27 mouse cellular contexts compared by ENCODE assay signal in genomic region chr13:98683412-98683811, GRCm38 (mm10). TPM values are rescaled to one million over a fixed set of nuclear protein-coding genes. Genes with fewer than 3 reads are reported as not detected.
DNase-seq lines count a peak whose midpoint lies in the region; ATAC-seq lines count a peak whose summit lies in the region.
"Had no signal": no experiment of that assay in that cellular context is flagged by ENCODE, and none has a peak within 500 bp of the region (broad histone marks: within the 10 kb centered on the region; RNA-seq: fewer than 3 reads in every experiment).

No protein-coding gene starts in this region.

- WGBS in heart, embryonic 11.5 days (ENCODE audit: insufficient replicate concordance), result 83% methylated on average over 2 of the region's 2 CpGs
- WGBS in kidney, embryonic 15.5 days, result 82% methylated on average over 2 of the region's 2 CpGs
- WGBS in kidney, embryonic 14.5 days, result 81% methylated on average over 2 of the region's 2 CpGs

- peak; percentile 34 for DNase-seq in heart, adult 11 months
- no peak for DNase-seq in liver
- DNase-seq: adrenal gland, adult 2 months; adrenal gland, postnatal 10 days; adrenal gland, postnatal 25 days; cerebellum, adult 11-12 months; cerebellum, adult 2 months; cerebellum, adult 9-10 months; cerebellum, postnatal 10 days; cerebellum, postnatal 25 days had no signal

- H3K27me3 ChIP-seq in heart, embryonic 11.5 days (ENCODE audit: control insufficient read depth, insufficient read depth, low read length), result no peaks in the 10 kb centered on the region
- no peaks in the 10 kb centered on the region for H3K27me3 ChIP-seq in kidney, embryonic 15.5 days
- no peaks in the 10 kb centered on the region for H3K27me3 ChIP-seq in kidney, embryonic 14.5 days (ENCODE audit: control insufficient read depth, insufficient read depth, low read length)
- H3K27me3 ChIP-seq: embryonic facial prominence, embryonic 12.5 days; forebrain, embryonic 12.5 days had no signal

- no peak overlapping the region for H3K4me2 ChIP-seq in heart, embryonic 11.5 days
- no peak overlapping the region for H3K4me2 ChIP-seq in kidney, embryonic 15.5 days
- H3K4me2 ChIP-seq in kidney, embryonic 14.5 days (replicated peaks; ENCODE audit: low read depth, low read length), result no peak overlapping the region
- H3K4me2 ChIP-seq: embryonic facial prominence, embryonic 12.5 days; forebrain, embryonic 12.5 days had no signal

- no peak overlapping the region for H3K4me3 ChIP-seq in heart, embryonic 11.5 days (ENCODE audit: low read depth, low read length)
- no peak overlapping the region for H3K4me3 ChIP-seq in kidney, embryonic 15.5 days (replicated peaks)
- H3K4me3 ChIP-seq in kidney, embryonic 14.5 days (ENCODE audit: low read length), result no peak overlapping the region
- H3K4me3 ChIP-seq: embryonic facial prominence, embryonic 10.5 days; embryonic facial prominence, embryonic 12.5 days; erythroblast, embryonic 14.5 days; forebrain, embryonic 10.5 days; forebrain, embryonic 12.5 days had no signal

- no peaks in the 10 kb centered on the region for H3K9me3 ChIP-seq in heart, embryonic 11.5 days (replicated peaks; ENCODE audit: control insufficient read depth, low read length)
- H3K9me3 ChIP-seq in kidney, embryonic 15.5 days (replicated peaks), result no peaks in the 10 kb centered on the region
- H3K9me3 ChIP-seq in kidney, embryonic 14.5 days (ENCODE audit: control insufficient read depth, low read length), result no peaks in the 10 kb centered on the region
- H3K9me3 ChIP-seq: embryonic facial prominence, embryonic 10.5 days; embryonic facial prominence, embryonic 12.5 days; forebrain, embryonic 10.5 days had no signal

- H3K9ac ChIP-seq in heart, embryonic 11.5 days (ENCODE audit: low read depth, low read length), result no peak overlapping the region
- H3K9ac ChIP-seq in kidney, embryonic 15.5 days, result no peak overlapping the region
- no peak overlapping the region for H3K9ac ChIP-seq in kidney, embryonic 14.5 days (ENCODE audit: low read depth, low read length)
- H3K9ac ChIP-seq: embryonic facial prominence, embryonic 12.5 days; forebrain, embryonic 12.5 days had no signal

- H3K27ac ChIP-seq in heart, embryonic 11.5 days (ENCODE audit: low read depth, low read length), result no peak overlapping the region
- H3K27ac ChIP-seq in kidney, embryonic 15.5 days, result 0 out of 2 replicates have a peak overlapping the region, but pooled peaks have one; percentile 83
- H3K27ac ChIP-seq in kidney, embryonic 14.5 days (ENCODE audit: low read depth, low read length), result no peak overlapping the region
- H3K27ac ChIP-seq: embryonic facial prominence, embryonic 10.5 days; embryonic facial prominence, embryonic 12.5 days; forebrain, embryonic 10.5 days; forebrain, embryonic 12.5 days had no signal

- peaks cover 10% of the 10 kb centered on the region; the same call in 1 of the 2 replicates for H3K4me1 ChIP-seq in heart, embryonic 11.5 days (ENCODE audit: control insufficient read depth, insufficient read depth, low read length)
- peaks cover 38% of the 10 kb centered on the region for H3K4me1 ChIP-seq in kidney, embryonic 15.5 days
- H3K4me1 ChIP-seq in kidney, embryonic 14.5 days (ENCODE audit: control insufficient read depth, insufficient read depth, low read length), result peaks cover 15% of the 10 kb centered on the region

- no peak for ATAC-seq in heart, embryonic 11.5 days (replicated peaks; ENCODE audit: insufficient number of reproducible peaks, low FRiP score, low TSS enrichment)
- no peak for ATAC-seq in kidney, embryonic 15.5 days (replicated peaks; ENCODE audit: low FRiP score)
- no peak for ATAC-seq in kidney, embryonic 14.5 days (ENCODE audit: low FRiP score, low TSS enrichment)
- ATAC-seq in granulocyte monocyte progenitor cell, adult 5-6 weeks (replicated peaks; ENCODE audit: poor library complexity, severe bottlenecking), result peak; percentile 82
- ATAC-seq in megakaryocyte progenitor cell, adult 5-6 weeks (replicated peaks; ENCODE audit: poor library complexity), result peak; percentile 55; the same call in 1 of the 2 replicates
- ATAC-seq in erythroblast, adult 5-6 weeks (replicated peaks; ENCODE audit: low FRiP score, poor library complexity, severe bottlenecking), result no peak
- ATAC-seq: forebrain, embryonic 14.5 days; forebrain, embryonic 16.5 days had no signal

- no peaks in the 10 kb centered on the region for H3K36me3 ChIP-seq in heart, embryonic 11.5 days (ENCODE audit: control insufficient read depth, insufficient read depth, low read length)
- no peaks in the 10 kb centered on the region for H3K36me3 ChIP-seq in kidney, embryonic 15.5 days
- no peaks in the 10 kb centered on the region for H3K36me3 ChIP-seq in kidney, embryonic 14.5 days (ENCODE audit: control insufficient read depth, insufficient read depth, low read length)
- H3K36me3 ChIP-seq: embryonic facial prominence, embryonic 10.5 days; embryonic facial prominence, embryonic 12.5 days; forebrain, embryonic 10.5 days; forebrain, embryonic 12.5 days had no signal

RNA-seq across cellular contexts. Expression of gene Tmem171, which starts 11.2 kb away (rescaled TPM):
- polyA plus RNA-seq in heart, embryonic 11.5 days (2014; fragmentation: Nextera tagmentation; extraction: Ambion mirVana), result 0.69 and 1.2 TPM in 2 replicates
- 6.5 and 8.0 TPM in 2 replicates for polyA plus RNA-seq in kidney, embryonic 15.5 days (2015; fragmentation: Nextera tagmentation; extraction: Ambion mirVana)
- 3.6 and 4.3 TPM in 2 replicates for polyA plus RNA-seq in kidney, embryonic 14.5 days (2014; fragmentation: Nextera tagmentation; extraction: Ambion mirVana)
- total RNA-seq in granulocyte monocyte progenitor cell, adult 5-6 weeks (2014; fragmentation: Nextera tagmentation), result not detected in 2 replicates
- not detected in 2 replicates for total RNA-seq in granulocyte monocyte progenitor cell, adult 5-6 weeks (2017)
- 0.57 TPM in 1 of 2 replicates, not detected in the other for total RNA-seq in megakaryocyte progenitor cell, adult 5-6 weeks (2015)
- total RNA-seq in megakaryocyte progenitor cell, adult 5-6 weeks (2017), result not detected in 2 replicates
- total RNA-seq in erythroblast, adult 5-6 weeks (2015; ENCODE audit: low replicate concordance), result not detected in 2 replicates
- total RNA-seq in erythroblast, adult 5-6 weeks (2017; ENCODE audit: low replicate concordance), result 0.98 TPM in 1 of 2 replicates, not detected in the other
- total RNA-seq: adrenal gland, postnatal 25 days; ES-E14; MEL had no signal
- polyA plus RNA-seq: cerebellum, adult 2 months; embryonic facial prominence, embryonic 10.5 days; embryonic facial prominence, embryonic 12.5 days; erythroblast, embryonic 14.5 days; forebrain, embryonic 10.5 days; forebrain, embryonic 12.5 days; forebrain, embryonic 14.5 days; forebrain, embryonic 16.5 days had no signal

RNA-seq across cellular contexts. Expression of gene Tmem174, which starts 46.2 kb away (rescaled TPM):
- 0.16 and 0.23 TPM in 2 replicates for polyA plus RNA-seq in heart, embryonic 11.5 days (2014; fragmentation: Nextera tagmentation; extraction: Ambion mirVana)
- 21.1 and 22.4 TPM in 2 replicates for polyA plus RNA-seq in kidney, embryonic 15.5 days (2015; fragmentation: Nextera tagmentation; extraction: Ambion mirVana)
- 4.4 and 9.3 TPM in 2 replicates for polyA plus RNA-seq in kidney, embryonic 14.5 days (2014; fragmentation: Nextera tagmentation; extraction: Ambion mirVana)
- total RNA-seq in granulocyte monocyte progenitor cell, adult 5-6 weeks (2014; fragmentation: Nextera tagmentation), result not detected in 2 replicates
- not detected in 2 replicates for total RNA-seq in granulocyte monocyte progenitor cell, adult 5-6 weeks (2017)
- not detected in 2 replicates for total RNA-seq in megakaryocyte progenitor cell, adult 5-6 weeks (2015)
- total RNA-seq in megakaryocyte progenitor cell, adult 5-6 weeks (2017), result not detected in 2 replicates
- not detected in 2 replicates for total RNA-seq in erythroblast, adult 5-6 weeks (2015; ENCODE audit: low replicate concordance)
- total RNA-seq in erythroblast, adult 5-6 weeks (2017; ENCODE audit: low replicate concordance), result not detected in 2 replicates
- total RNA-seq: adrenal gland, adult 2 months; adrenal gland, postnatal 10 days; adrenal gland, postnatal 25 days; ES-E14; MEL had no signal
- polyA plus RNA-seq: adrenal gland, adult 2 months; C2C12; embryonic facial prominence, embryonic 10.5 days; embryonic facial prominence, embryonic 12.5 days; embryonic facial prominence, embryonic 14.5 days; erythroblast, embryonic 14.5 days; forebrain, embryonic 10.5 days; forebrain, embryonic 12.5 days; forebrain, embryonic 14.5 days; forebrain, embryonic 16.5 days had no signal

Comparison
In these comparisons a context has a peak if more than half of its experiments do, and no peak if none do; other contexts are left out.
1. ATAC-seq: peak in granulocyte monocyte progenitor cell, adult 5-6 weeks (single experiment) and megakaryocyte progenitor cell, adult 5-6 weeks (single experiment); none in heart, embryonic 11.5 days (single experiment), kidney, embryonic 15.5 days (single experiment), kidney, embryonic 14.5 days (single experiment) and erythroblast, adult 5-6 weeks (single experiment).